Mouse (Mus musculus): ENCODE measurements at regions not wholly inside any gene's neighbourhood (a gene's known extent, or its start where the extent isn't known, plus 50 kb on each side); places are given as distances from the start of the nearest gene placed in this dataset.

- Histone ChIP-seq H3K27ac (no peak overlapping the region), H3K36me3 (no peaks in the 10 kb centered on the region), H3K9me3 (replicated peaks) (no peaks in the 10 kb centered on the region), H3K9ac (no peak overlapping the region), H3K4me3 (no peak overlapping the region), H3K4me1 (peaks cover 3% of the 10 kb centered on the region; the same call in 1 of the 2 replicates), H3K4me2 (replicated peaks) (no peak overlapping the region), H3K27me3 (no peaks in the 10 kb centered on the region)
- no peak for ATAC-seq (ENCODE audit: low FRiP score)
- 83% methylated on average over 4 of the region's 4 CpGs for WGBS
These were observed 253.2 kb upstream of the Msx2 start for GRCm38 (mm10) chr13:53726031-53726430.

GRCm38 (mm10) chr13:53722881-53723280 is 250.0 kb upstream of the Msx2 start:
- 50% methylated on average over 6 of the region's 6 CpGs for WGBS
- no peak overlapping the region for H3K4me2 ChIP-seq (replicated peaks)
- H3K9me3 ChIP-seq (replicated peaks), result no peaks in the 10 kb centered on the region
- H3K27ac ChIP-seq, result no peak overlapping the region
- H3K9ac ChIP-seq, result no peak overlapping the region
- H3K4me3 ChIP-seq, result no peak overlapping the region
- ATAC-seq (ENCODE audit: low FRiP score), result no peak
- peaks cover 5% of the 10 kb centered on the region; the same call in 1 of the 2 replicates for H3K4me1 ChIP-seq
- no peaks in the 10 kb centered on the region for H3K27me3 ChIP-seq
- no peaks in the 10 kb centered on the region for H3K36me3 ChIP-seq

- H3K4me3 ChIP-seq, result no peak overlapping the region
- no peak overlapping the region for H3K9ac ChIP-seq
- H3K27me3 ChIP-seq, result no peaks in the 10 kb centered on the region
- no peak overlapping the region for H3K27ac ChIP-seq
- no peak for ATAC-seq (ENCODE audit: low FRiP score)
- no peaks in the 10 kb centered on the region for H3K36me3 ChIP-seq
- H3K4me1 ChIP-seq, result peaks cover 5% of the 10 kb centered on the region; the same call in 1 of the 2 replicates
- no peaks in the 10 kb centered on the region for H3K9me3 ChIP-seq (replicated peaks)
- no peak overlapping the region for H3K4me2 ChIP-seq (replicated peaks)
- WGBS, result 57% methylated on average over 9 of the region's 9 CpGs
These were observed 248.2 kb upstream of the Msx2 start for GRCm38 (mm10) chr13:53721038-53721463.

GRCm38 (mm10) chr13:53717582-53717981 is 244.7 kb upstream of the Msx2 start:
- H3K9ac ChIP-seq, result no peak overlapping the region
- 89% methylated on average over 4 of the region's 4 CpGs for WGBS
- no peaks in the 10 kb centered on the region for H3K9me3 ChIP-seq (replicated peaks)
- 0 out of 2 replicates have a peak, but pooled peaks cover 2% of the 10 kb centered on the region for H3K4me1 ChIP-seq
- no peak overlapping the region for H3K4me2 ChIP-seq (replicated peaks)
- no peak for ATAC-seq (ENCODE audit: low FRiP score)
- H3K27me3 ChIP-seq, result no peaks in the 10 kb centered on the region
- H3K4me3 ChIP-seq, result no peak overlapping the region
- H3K36me3 ChIP-seq, result no peaks in the 10 kb centered on the region
- no peak overlapping the region for H3K27ac ChIP-seq

- H3K9ac ChIP-seq, result no peak overlapping the region
- H3K4me1 ChIP-seq, result 0 out of 2 replicates have a peak, but pooled peaks cover 2% of the 10 kb centered on the region
- no peaks in the 10 kb centered on the region for H3K9me3 ChIP-seq (replicated peaks)
- H3K36me3 ChIP-seq, result no peaks in the 10 kb centered on the region
- H3K4me3 ChIP-seq, result no peak overlapping the region
- H3K27ac ChIP-seq, result no peak overlapping the region
- H3K27me3 ChIP-seq, result no peaks in the 10 kb centered on the region
- no peak overlapping the region for H3K4me2 ChIP-seq (replicated peaks)
- WGBS, result 92% methylated on average over 2 of the region's 2 CpGs
- ATAC-seq (ENCODE audit: low FRiP score), result no peak
These were observed 244.2 kb upstream of the Msx2 start for GRCm38 (mm10) chr13:53717086-53717485.

- no peak for ATAC-seq (ENCODE audit: low FRiP score)
- 70% methylated on average over 10 of the region's 10 CpGs for WGBS
- no peak overlapping the region for H3K4me2 ChIP-seq (replicated peaks)
These were observed 236.2 kb upstream of the Msx2 start for GRCm38 (mm10) chr13:53709062-53709461.

GRCm38 (mm10) chr13:53707548-53707947 is 234.7 kb upstream of the Msx2 start:
- no peak overlapping the region for H3K4me2 ChIP-seq (replicated peaks)
- WGBS, result 85% methylated on average over 17 of the region's 17 CpGs
- H3K9ac ChIP-seq, result no peak overlapping the region
- no peak overlapping the region for H3K27ac ChIP-seq
- H3K36me3 ChIP-seq, result no peaks in the 10 kb centered on the region
- ATAC-seq (ENCODE audit: low FRiP score), result no peak
- H3K27me3 ChIP-seq, result no peaks in the 10 kb centered on the region
- H3K9me3 ChIP-seq (replicated peaks), result no peaks in the 10 kb centered on the region
- no peaks in the 10 kb centered on the region for H3K4me1 ChIP-seq
- no peak overlapping the region for H3K4me3 ChIP-seq

More at GRCm38 (mm10) chr13:53709062-53709461, 236.2 kb upstream of the Msx2 start:
- no peaks in the 10 kb centered on the region for H3K27me3 ChIP-seq
- H3K27ac ChIP-seq, result no peak overlapping the region
- no peaks in the 10 kb centered on the region for H3K36me3 ChIP-seq
- H3K4me1 ChIP-seq, result no peaks in the 10 kb centered on the region
- H3K4me3 ChIP-seq, result no peak overlapping the region
- H3K9ac ChIP-seq, result no peak overlapping the region
- no peaks in the 10 kb centered on the region for H3K9me3 ChIP-seq (replicated peaks)

- Histone ChIP-seq H3K9me3 (replicated peaks) (no peaks in the 10 kb centered on the region), H3K27ac (no peak overlapping the region), H3K36me3 (no peaks in the 10 kb centered on the region), H3K4me3 (no peak overlapping the region), H3K4me2 (replicated peaks) (no peak overlapping the region), H3K9ac (no peak overlapping the region), H3K4me1 (no peaks in the 10 kb centered on the region), H3K27me3 (0 out of 2 replicates have a peak, but pooled peaks cover 2% of the 10 kb centered on the region)
- no peak for ATAC-seq (ENCODE audit: low FRiP score)
- 92% methylated on average over 11 of the region's 11 CpGs for WGBS
These were observed 231.2 kb upstream of the Msx2 start for GRCm38 (mm10) chr13:53704104-53704503.

GRCm38 (mm10) chr13:53700236-53700635 is 227.4 kb upstream of the Msx2 start:
- ATAC-seq (ENCODE audit: low FRiP score), result no peak
- H3K27ac ChIP-seq, result no peak overlapping the region
- 49% methylated on average over 3 of the region's 3 CpGs for WGBS

GRCm38 (mm10) chr13:53697954-53698353 is 225.1 kb upstream of the Msx2 start:
- no peak for ATAC-seq (ENCODE audit: low FRiP score)
- WGBS, result 59% methylated on average over 6 of the region's 6 CpGs

More at GRCm38 (mm10) chr13:53700236-53700635, 227.4 kb upstream of the Msx2 start:
- Histone ChIP-seq H3K4me3 (no peak overlapping the region), H3K27me3 (0 out of 2 replicates have a peak, but pooled peaks cover 2% of the 10 kb centered on the region), H3K36me3 (no peaks in the 10 kb centered on the region), H3K4me1 (peaks cover 12% of the 10 kb centered on the region; the same call in 1 of the 2 replicates), H3K9ac (no peak overlapping the region), H3K9me3 (replicated peaks) (no peaks in the 10 kb centered on the region), H3K4me2 (replicated peaks) (no peak overlapping the region)

GRCm38 (mm10) chr13:53695385-53695784 is 222.5 kb upstream of the Msx2 start:
- no peaks in the 10 kb centered on the region for H3K36me3 ChIP-seq
- no peak overlapping the region for H3K27ac ChIP-seq
- no peak overlapping the region for H3K4me2 ChIP-seq (replicated peaks)
- no peak for ATAC-seq (ENCODE audit: low FRiP score)
- WGBS, result 53% methylated on average over 3 of the region's 3 CpGs
- H3K9ac ChIP-seq, result no peak overlapping the region
- peaks cover 12% of the 10 kb centered on the region; the same call in 1 of the 2 replicates for H3K4me1 ChIP-seq
- no peaks in the 10 kb centered on the region for H3K27me3 ChIP-seq
- no peak overlapping the region for H3K4me3 ChIP-seq
- no peaks in the 10 kb centered on the region for H3K9me3 ChIP-seq (replicated peaks)

More at GRCm38 (mm10) chr13:53697954-53698353, 225.1 kb upstream of the Msx2 start:
- 0 out of 2 replicates have a peak, but pooled peaks cover 2% of the 10 kb centered on the region for H3K27me3 ChIP-seq
- H3K9ac ChIP-seq, result 0 out of 2 replicates have a peak overlapping the region, but pooled peaks have one; percentile 19
- no peak overlapping the region for H3K27ac ChIP-seq
- H3K4me1 ChIP-seq, result peaks cover 12% of the 10 kb centered on the region; the same call in 1 of the 2 replicates
- H3K4me3 ChIP-seq, result no peak overlapping the region
- no peaks in the 10 kb centered on the region for H3K9me3 ChIP-seq (replicated peaks)
- H3K36me3 ChIP-seq, result no peaks in the 10 kb centered on the region
- H3K4me2 ChIP-seq (replicated peaks), result no peak overlapping the region

- 58% methylated on average over 8 of the region's 8 CpGs for WGBS
- Histone ChIP-seq H3K9ac (no peak overlapping the region), H3K4me3 (no peak overlapping the region), H3K9me3 (replicated peaks) (no peaks in the 10 kb centered on the region), H3K4me2 (replicated peaks) (peak overlapping the region; percentile 5; the same call in 1 of the 2 replicates), H3K27me3 (peaks cover 5% of the 10 kb centered on the region; the same call in 1 of the 2 replicates), H3K36me3 (no peaks in the 10 kb centered on the region), H3K4me1 (peaks cover 3% of the 10 kb centered on the region; the same call in 1 of the 2 replicates), H3K27ac (no peak overlapping the region)
- no peak for ATAC-seq (ENCODE audit: low FRiP score)
These were observed 216.1 kb upstream of the Msx2 start for GRCm38 (mm10) chr13:53688934-53689333.

GRCm38 (mm10) chr13:53688489-53688888 is 215.6 kb upstream of the Msx2 start:
- Histone ChIP-seq H3K9ac (no peak overlapping the region), H3K4me3 (no peak overlapping the region), H3K36me3 (no peaks in the 10 kb centered on the region), H3K9me3 (replicated peaks) (no peaks in the 10 kb centered on the region), H3K27ac (no peak overlapping the region), H3K4me2 (replicated peaks) (peak overlapping the region; percentile 5; the same call in 1 of the 2 replicates), H3K27me3 (peaks cover 5% of the 10 kb centered on the region; the same call in 1 of the 2 replicates), H3K4me1 (peaks cover 3% of the 10 kb centered on the region; the same call in 1 of the 2 replicates)
- 14% methylated on average over 13 of the region's 13 CpGs for WGBS
- no peak for ATAC-seq (ENCODE audit: low FRiP score)
